Mouse (Mus musculus) heart, postnatal 0 days (tissue): ENCODE measurements around the gene Faap24. TPM values are rescaled to one million over a fixed set of nuclear protein-coding genes. Genes with fewer than 3 reads are reported as not detected.

ENCODE experiments used
- ATAC-seq: fragments of 200-750 bp; cut with Nextera tagmentation; 2 replicates; pipeline ENCODE4 v1.8.0; 2017; ENCODE audit warnings: low read depth, moderate number of reproducible peaks, moderate library complexity; ENCODE audit not compliant: insufficient read depth
- DNase-seq: peaks from one replicate; pipeline ENCODE4 v3.0.0-alpha.2; 2016; ENCODE audit warnings: low spot score
- H3K27ac ChIP-seq: fragments of 300-500 bp; sonication (generic); 2 replicates; pipeline ENCODE4 v1.5.1; 2014; ENCODE audit warnings: low read depth, mild to moderate bottlenecking
- H3K27me3 ChIP-seq: fragments of 300-500 bp; sonication (generic); 2 replicates; pipeline ENCODE4 v1.6.1; 2014; ENCODE audit warnings: low read length, mixed read lengths; ENCODE audit not compliant: control insufficient read depth, insufficient read depth
- H3K36me3 ChIP-seq: fragments of 300-500 bp; sonication (generic); replicated peaks from 2 replicates; pipeline ENCODE4 v1.6.1; 2014; ENCODE audit warnings: low read length, mixed read lengths; ENCODE audit not compliant: control insufficient read depth, insufficient read depth
- H3K4me1 ChIP-seq: fragments of 300-500 bp; sonication (generic); 2 replicates; pipeline ENCODE4 v1.6.1; 2014; ENCODE audit warnings: antibody characterized with exemption; ENCODE audit not compliant: control insufficient read depth, insufficient read depth
- H3K4me2 ChIP-seq: fragments of 300-500 bp; sonication (generic); 2 replicates; pipeline ENCODE4 v1.6.1; 2014; ENCODE audit warnings: low read depth, mild to moderate bottlenecking, low read length, moderate library complexity
- H3K4me3 ChIP-seq: fragments of 300-500 bp; sonication (generic); 2 replicates; pipeline ENCODE4 v1.5.1; 2014; ENCODE audit warnings: low read depth, low read length
- H3K9ac ChIP-seq: fragments of 300-500 bp; sonication (generic); replicated peaks from 2 replicates; pipeline ENCODE4 v1.6.1; 2014; ENCODE audit warnings: low read depth, low read length, mixed read lengths
- H3K9me3 ChIP-seq: fragments of 300-500 bp; sonication (generic); replicated peaks from 2 replicates; pipeline ENCODE4 v1.6.1; 2016; ENCODE audit warnings: low read length; ENCODE audit not compliant: control insufficient read depth
- CTCF ChIP-seq: IDR thresholded peaks from 2 replicates; pipeline ENCODE4 v1.5.1; 2016; ENCODE audit warnings: antibody characterized with exemption, control low read depth, low read depth
- EP300 ChIP-seq: IDR thresholded peaks from 2 replicates; pipeline ENCODE4 v1.6.1; 2016; ENCODE audit warnings: antibody characterized with exemption, low read depth
- WGBS: fragments of 180-500 bp; shearing (Covaris S2); extraction: QIAGEN DNeasy Blood & Tissue Kit; methylation state at CpG from one replicate; pipeline ENCODE4 v1.1.7; 2014; 5-methylcytosine and 5-hydroxymethylcytosine counted together
- polyA plus RNA-seq: library from polyadenylated mRNA; unstranded; fragments of >200 nt; fragmentation: Nextera tagmentation; extraction: Ambion mirVana; gene quantifications from 2 replicates; pipeline ENCODE4 v1.2.1, GENCODE M21; 2015
- total RNA-seq: library from RNA; depleted of rRNA; stranded (reverse); fragments of >200 nt; gene quantifications from 2 replicates; pipeline ENCODE4 v1.2.3, GENCODE M21; 2014; ENCODE audit warnings: low replicate concordance

The Faap24 gene
- total and polyA plus RNA-seq, 2 experiments from 2014 or later = 8.2 to 10.3 TPM

DNA sequence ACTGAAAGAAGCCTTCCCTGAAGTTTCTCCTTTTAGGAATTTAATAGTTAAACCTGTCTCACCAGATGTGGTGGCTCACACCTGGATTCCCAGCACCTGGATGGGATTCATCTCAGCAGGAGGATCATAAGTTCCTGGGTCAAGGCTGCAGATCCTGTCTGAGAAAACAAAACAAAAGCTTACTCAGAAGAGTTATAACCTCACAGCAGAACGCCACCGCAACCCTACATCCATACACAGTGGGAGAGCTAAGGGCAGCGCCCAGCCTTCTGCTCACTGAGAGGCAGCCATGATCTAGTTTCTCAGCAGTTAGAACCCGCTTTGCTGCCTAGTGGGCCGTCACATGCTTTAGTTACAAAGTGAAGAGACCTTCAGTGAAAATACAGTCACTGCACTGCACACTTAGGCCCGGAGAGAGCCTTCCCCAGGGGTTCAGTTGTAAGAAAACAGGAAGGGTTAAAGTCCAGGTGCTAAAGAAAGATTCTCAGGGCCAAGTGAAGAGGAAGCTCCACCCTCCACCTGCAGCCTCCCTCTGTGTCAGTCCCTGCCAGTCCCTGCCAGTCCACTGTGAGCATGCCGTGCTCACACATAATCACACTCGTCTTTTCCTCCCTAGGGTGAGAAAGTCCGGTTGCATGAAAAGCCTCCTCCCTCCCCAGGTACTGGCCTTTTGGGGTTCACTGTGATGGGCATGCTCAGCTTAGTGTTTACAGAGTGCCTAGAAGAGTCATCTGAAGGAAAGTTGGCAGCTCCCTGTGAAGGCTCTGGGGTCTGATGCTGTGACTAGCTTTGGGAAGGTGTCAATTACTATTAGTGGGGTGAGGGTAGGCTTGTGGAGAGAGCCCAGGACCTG lies 19.4 kb upstream of the Faap24 start:
- Histone ChIP-seq H3K27ac (no peak overlapping the region; the same call in 1 of the 2 replicates), H3K9ac (no peak overlapping the region), H3K9me3 (no peaks in the 10 kb centered on the region), H3K4me2 (no peak overlapping the region), H3K4me3 (no peak overlapping the region), H3K36me3 (peaks cover 72% of the 10 kb centered on the region), H3K27me3 (no peaks in the 10 kb centered on the region), H3K4me1 (no peaks in the 10 kb centered on the region)
- ATAC-seq = no peak
- no peak for DNase-seq
- 79% methylated on average over 9 of the region's 9 CpGs for WGBS
- TF ChIP-seq EP300 (no peak), CTCF (no peak)

DNA sequence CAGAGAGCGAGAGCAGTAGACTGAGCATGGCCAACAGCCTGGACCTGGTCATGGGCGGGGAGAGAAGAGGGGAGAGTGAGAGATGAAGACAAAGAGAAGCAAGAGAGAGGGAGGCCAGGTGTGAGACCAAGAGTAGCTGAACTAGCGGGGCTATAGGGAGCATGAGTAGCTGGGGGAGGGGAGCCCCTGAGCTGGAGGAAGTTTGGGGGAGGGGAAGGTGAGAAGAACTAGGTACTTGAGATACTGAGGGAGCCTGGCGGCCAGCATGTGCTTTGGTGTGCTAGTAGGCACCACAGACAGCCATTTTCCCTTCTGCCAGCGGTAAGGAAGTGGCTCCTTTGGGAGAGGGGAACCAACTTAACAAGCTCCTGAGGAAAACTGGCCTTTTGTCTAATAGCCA lies 18.6 kb upstream of the Faap24 start:
- Histone ChIP-seq H3K4me1 (no peaks in the 10 kb centered on the region), H3K36me3 (peaks cover 72% of the 10 kb centered on the region), H3K27ac (no peak overlapping the region), H3K27me3 (no peaks in the 10 kb centered on the region), H3K9me3 (no peaks in the 10 kb centered on the region), H3K4me2 (no peak overlapping the region), H3K4me3 (no peak overlapping the region), H3K9ac (no peak overlapping the region)
- no peak for ATAC-seq
- TF ChIP-seq EP300 = no peak
- no peak for TF ChIP-seq CTCF
- DNase-seq = no peak
- WGBS = 74% methylated on average over 5 of the region's 5 CpGs

DNA sequence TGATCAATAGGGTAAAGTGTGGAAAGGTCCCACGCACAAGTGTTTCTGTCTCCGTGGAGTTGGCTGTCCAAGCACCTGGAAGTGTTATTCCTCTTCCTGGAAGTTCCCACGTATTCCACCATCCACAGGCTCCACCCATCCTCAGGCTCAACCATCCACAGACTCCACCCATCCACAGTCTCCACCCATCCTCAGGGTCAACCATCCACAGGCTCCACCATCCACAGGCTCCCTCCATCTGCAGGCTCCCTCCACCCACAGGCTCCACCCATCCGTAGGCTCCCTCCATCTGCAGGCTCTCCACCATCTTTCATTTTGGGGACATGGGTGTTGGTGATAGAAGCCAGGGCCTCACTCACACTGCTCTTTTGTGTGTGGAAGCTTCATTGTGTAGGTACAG lies 4.5 kb upstream of the Faap24 start:
- no peaks in the 10 kb centered on the region for H3K9me3 ChIP-seq
- peaks cover 10% of the 10 kb centered on the region for H3K4me1 ChIP-seq
- no peak overlapping the region for H3K9ac ChIP-seq
- ATAC-seq (no peak), DNase-seq (no peak)
- no peaks in the 10 kb centered on the region for H3K27me3 ChIP-seq
- H3K4me3 ChIP-seq = no peak overlapping the region
- no peak overlapping the region for H3K4me2 ChIP-seq
- TF ChIP-seq CTCF (no peak), EP300 (no peak)
- peaks cover 66% of the 10 kb centered on the region for H3K36me3 ChIP-seq
- H3K27ac ChIP-seq = no peak overlapping the region
- 84% methylated on average over 4 of the region's 4 CpGs for WGBS

DNA sequence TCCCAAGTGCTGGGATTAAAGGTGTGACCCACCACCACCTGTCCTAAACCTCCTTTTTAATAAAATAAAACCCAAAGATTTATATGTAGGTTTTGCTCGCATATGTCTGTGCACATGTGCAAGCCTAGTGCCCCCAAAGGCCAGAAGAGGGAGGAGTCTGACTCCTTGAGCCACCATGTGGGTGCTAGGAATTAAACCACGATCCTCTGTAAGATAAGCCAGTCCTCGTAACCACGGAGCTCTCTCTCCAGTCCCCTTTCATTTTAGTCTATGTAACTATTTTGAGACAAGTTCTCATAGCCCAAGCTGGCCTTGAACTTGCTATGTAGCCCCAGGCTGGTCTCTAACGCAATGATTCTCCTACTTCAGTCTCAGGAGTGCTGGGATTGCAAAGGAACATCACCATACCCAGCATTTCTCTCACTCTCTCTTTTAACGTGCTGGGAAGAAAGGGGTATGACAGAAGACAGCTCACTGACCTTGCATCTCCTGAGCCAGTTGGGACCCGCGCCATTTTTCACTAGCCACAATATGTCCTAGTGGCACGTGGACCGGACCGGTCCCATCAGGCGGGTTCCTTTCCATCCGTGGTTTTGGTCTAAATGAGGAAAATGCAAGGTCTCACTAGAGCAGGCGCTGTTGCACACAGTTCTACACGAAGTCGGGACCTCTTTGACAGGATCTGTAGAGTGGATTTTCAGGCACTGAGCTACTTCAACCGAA lies 741 bp downstream of the Faap24 start:
- peaks cover 20% of the 10 kb centered on the region for H3K36me3 ChIP-seq
- DNase-seq = no peak
- H3K9me3 ChIP-seq = no peaks in the 10 kb centered on the region
- WGBS = 9% methylated on average over 17 of the region's 17 CpGs
- no peaks in the 10 kb centered on the region for H3K27me3 ChIP-seq
- 0 out of 2 replicates have a peak, but pooled peaks have one; percentile 1 for ATAC-seq
- H3K4me3 ChIP-seq = peak overlapping the region; percentile 81
- peak overlapping the region; percentile 72 for H3K4me2 ChIP-seq
- peaks cover 16% of the 10 kb centered on the region for H3K4me1 ChIP-seq
- H3K27ac ChIP-seq = no peak overlapping the region
- TF ChIP-seq EP300 (no peak), CTCF (no peak)
- H3K9ac ChIP-seq = peak overlapping the region; percentile 53

DNA sequence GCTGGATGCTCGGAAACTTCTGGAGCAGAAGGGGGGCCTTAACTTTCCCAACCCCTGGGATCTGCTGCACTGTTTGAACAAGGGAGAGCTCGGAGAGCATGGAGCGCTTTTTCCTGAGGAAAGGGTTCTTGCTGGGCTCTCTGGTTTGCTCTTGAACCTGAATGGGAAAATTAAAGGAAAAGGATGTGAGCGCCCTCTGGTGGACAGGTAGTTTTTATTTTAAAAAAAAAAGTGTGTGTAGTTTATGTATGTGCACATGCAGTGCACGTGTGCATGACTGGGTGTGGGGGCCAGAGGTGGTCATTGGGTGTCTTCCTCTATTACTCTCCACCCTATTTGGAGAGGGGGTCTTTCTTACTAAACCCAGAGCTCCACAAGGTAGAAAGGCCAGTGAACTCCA lies 3.7 kb downstream of the Faap24 start:
- no peak overlapping the region for H3K9ac ChIP-seq
- DNase-seq (peak; percentile 34), ATAC-seq (no peak)
- no peak overlapping the region for H3K27ac ChIP-seq
- 59% methylated on average over 5 of the region's 5 CpGs for WGBS
- H3K9me3 ChIP-seq = no peaks in the 10 kb centered on the region
- H3K4me1 ChIP-seq = peaks cover 14% of the 10 kb centered on the region
- no peaks in the 10 kb centered on the region; the same call in 1 of the 2 replicates for H3K36me3 ChIP-seq
- TF ChIP-seq CTCF = peak; percentile 36
- TF ChIP-seq EP300 = no peak
- no peaks in the 10 kb centered on the region for H3K27me3 ChIP-seq
- H3K4me3 ChIP-seq = no peak overlapping the region
- no peak overlapping the region for H3K4me2 ChIP-seq
